Mouse (Mus musculus) kidney, adult 2 months (tissue): ENCODE measurements around the gene Efemp1.

Source experiments
- CTCF ChIP-seq: fragments of 200-500 bp; conservative IDR thresholded peaks from 2 replicates; pipeline ENCODE4 v1.5.1; 2011; ENCODE audit warnings: low read depth, mild to moderate bottlenecking, control low read depth, low read length, moderate library complexity, mixed read lengths; ENCODE audit not compliant: insufficient read depth, insufficient read length
- POLR2A ChIP-seq: fragments of 200-500 bp; IDR thresholded peaks from one replicate; pipeline ENCODE4 v1.6.1; 2011; ENCODE audit warnings: low read depth, low read length, control low read depth

GRCm38 (mm10) chr11:28859125-28859524 lies 6.1 kb downstream of the Efemp1 start:
- TF ChIP-seq CTCF (no peak), POLR2A (no peak)
